Mouse (Mus musculus) gastrocnemius, adult 18-20 months (tissue): ENCODE measurements at regions not wholly inside any gene's neighbourhood (a gene's known extent, or its start where the extent isn't known, plus 50 kb on each side); places are given as distances from the start of the nearest gene placed in this dataset.
A peak's percentile ranks its signal among the peaks of the same experiment; 100 is the strongest.

ENCODE experiments used
- DNase-seq: peaks from one replicate; pipeline ENCODE4 v3.0.0; 2021; ENCODE audit warnings: low spot score

GRCm38 (mm10) chr3:154513566-154513965 lies 82.9 kb upstream of the Cryz start:
- no peak for DNase-seq

- DNase-seq = no peak
These were observed 86.4 kb upstream of the Cryz start for GRCm38 (mm10) chr3:154510160-154510559.

DNA sequence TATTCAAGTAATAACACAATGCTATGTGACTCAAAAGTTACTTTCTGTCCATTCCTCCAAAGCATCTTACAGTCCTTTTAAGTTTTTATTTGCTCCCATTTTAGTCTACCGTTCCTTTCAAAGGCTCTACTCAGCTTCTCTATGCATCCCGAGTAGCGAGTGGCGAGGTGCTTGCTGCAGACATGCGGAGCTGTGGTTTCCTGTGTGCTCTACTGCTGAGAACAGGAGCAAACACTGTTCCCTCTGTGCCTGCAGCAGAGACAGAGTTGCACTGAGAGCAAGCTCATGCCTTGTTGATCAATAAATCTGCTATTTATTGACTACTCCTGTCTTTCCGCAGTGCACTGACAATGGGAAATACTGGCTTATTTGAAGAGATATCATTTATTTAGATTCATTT lies 87.1 kb upstream of the Cryz start:
- no peak for DNase-seq

GRCm38 (mm10) chr3:154493387-154493920 lies 103.1 kb upstream of the Cryz start:
- DNase-seq = no peak

DNA sequence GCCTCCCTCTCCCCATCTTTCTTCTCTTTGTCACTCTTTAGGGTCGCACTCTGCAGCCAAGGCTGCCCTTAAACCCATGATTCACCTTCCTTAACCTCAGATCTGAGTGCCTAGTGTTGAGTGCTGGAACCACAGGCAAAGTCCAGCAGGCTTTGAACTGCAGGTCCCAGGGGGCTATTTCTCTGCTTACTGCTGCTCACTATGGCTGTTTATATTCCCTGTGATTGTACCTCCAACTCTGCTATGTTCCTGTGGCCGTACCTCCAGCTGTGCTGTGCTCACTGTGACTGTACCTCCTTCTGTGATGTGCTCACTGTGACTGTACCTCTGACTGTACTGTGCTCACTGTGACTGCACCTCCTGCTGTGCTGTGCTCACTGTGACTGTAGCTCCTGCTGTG lies 124.1 kb upstream of the Cryz start:
- DNase-seq = no peak

DNA sequence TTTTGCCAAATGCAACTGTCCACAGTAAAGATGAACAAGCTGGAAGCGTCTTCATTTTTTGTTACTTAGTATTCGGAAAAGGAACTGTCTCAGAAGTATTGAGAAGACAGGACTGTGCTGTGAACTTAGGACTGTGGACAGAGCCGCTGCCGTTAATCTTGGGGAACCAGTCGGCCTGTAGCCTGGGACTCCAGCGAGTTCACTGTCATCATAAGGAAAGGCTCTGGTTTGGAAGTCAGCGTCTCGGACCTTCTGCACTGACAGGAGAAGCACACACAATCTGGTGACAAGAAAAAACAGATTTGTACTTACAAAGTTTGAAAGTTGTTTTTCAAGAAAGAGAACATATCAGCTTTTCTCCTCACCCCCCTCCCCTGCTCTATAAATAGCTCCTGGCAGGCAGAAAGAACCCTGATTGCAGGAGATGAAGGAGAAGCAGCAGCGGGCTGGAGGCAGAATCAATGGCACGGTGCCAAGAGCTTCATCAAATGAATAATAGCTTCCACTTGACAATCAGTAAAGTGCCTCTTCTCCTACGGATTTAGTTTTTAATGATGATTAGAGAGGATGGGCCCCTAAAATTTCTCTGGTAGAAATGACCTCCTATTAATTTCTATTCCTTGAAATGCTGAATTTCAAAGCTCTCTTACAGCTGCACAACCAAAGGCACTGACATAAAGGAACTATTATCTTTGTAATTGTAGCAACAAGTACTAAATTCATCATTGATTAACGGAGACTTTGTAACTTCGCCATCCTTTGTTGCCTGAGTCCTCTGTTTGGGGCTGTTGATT lies 128.7 kb upstream of the Cryz start:
- DNase-seq = no peak

- DNase-seq = no peak
These were observed 127.7 kb upstream of the Lhx8 start for GRCm38 (mm10) chr3:154458208-154458607.

GRCm38 (mm10) chr3:154453025-154453424 lies 122.6 kb upstream of the Lhx8 start:
- no peak for DNase-seq

DNA sequence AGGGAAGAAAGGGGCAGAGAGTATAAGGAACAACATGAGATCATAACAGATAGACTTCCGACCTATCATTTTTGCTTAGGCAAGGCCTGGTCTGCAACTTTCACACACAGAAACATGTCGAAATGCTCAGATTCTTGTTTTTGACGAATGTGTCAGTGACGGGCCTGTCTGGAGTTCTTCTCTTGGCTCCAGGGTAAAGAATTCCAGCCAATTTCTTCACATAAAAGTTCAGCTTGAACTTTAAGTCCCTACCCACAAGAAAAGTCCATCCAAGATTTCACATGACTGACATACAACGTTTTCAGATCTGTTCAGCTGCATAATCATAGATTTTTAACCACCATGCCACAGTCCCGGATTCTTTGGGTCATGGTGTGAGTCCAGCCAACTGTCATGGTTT lies 122.1 kb upstream of the Lhx8 start:
- peak; percentile 4 for DNase-seq

GRCm38 (mm10) chr3:154451169-154451568 lies 120.7 kb upstream of the Lhx8 start:
- DNase-seq = no peak

DNA sequence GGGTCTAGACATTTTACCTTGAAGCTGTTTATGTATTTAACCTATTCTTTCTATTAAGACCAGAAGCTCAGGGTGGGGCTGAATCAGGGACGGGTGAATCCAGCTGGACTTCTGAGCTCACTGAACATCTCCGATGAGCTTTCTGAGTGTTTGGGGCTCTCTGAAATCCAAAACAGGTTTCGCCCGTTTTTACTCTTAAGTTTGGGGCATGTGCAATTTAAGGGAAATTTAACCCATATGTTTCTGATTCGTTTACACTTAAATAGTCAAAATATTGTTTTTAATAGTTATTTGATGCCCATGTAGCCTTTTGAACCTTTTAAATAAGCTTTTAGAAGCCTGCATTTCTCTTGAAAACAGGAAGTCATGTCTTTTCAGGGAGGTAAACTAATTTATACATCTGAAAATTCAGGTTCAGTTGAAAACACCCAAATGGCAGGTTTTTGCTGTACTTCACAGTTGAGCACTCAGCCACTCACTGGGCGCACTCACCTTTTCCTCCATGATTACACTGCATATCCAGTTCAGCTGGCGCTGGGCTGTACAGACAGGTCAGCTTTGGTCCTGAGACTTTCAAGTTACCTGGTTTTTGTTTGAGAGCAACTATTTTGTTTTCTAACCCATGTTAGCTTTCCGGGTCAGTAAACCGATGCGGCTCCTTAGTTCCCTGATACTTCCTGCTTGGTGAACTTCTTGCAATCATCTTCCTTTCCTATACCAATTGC lies 113.1 kb upstream of the Lhx8 start:
- DNase-seq = no peak

DNA sequence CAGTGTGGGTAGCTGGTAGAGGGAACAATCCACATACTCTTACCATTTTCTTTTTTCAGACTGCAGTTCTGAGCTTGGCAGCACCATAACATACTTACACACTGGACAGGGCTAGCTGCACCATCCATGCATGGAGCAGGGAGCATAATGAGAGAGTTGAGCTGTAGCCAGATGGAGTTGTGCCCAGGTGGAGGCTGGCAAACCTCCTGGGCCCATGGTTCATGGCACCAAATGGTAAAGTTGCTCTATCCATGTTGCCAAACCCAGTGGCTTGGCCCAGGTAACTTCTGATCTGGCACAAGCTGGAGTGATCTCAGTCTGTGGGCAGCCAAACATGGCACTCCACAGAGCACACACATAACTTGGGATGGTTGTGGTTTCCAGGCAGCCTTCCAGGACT lies 111.0 kb upstream of the Lhx8 start:
- no peak for DNase-seq

DNA sequence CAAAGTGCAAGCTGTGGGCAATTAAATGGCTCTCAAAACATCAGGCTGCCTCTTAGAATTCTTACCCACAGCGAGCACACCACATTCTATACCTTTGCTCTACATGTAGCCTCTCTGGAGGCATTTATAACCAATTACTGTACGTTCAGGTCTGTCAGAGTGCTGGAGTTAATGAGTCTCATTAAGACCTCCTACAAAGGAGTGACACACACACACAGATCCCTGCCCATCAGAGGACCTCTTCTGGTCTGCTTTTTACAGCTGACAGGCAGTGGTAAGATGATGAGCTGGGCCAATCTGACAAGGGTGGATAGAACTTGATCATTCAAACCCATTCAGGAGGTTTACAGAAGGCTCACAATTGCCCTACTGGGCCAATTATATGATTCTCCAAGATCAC lies 110.4 kb upstream of the Lhx8 start:
- DNase-seq = no peak

GRCm38 (mm10) chr3:154430856-154431255 lies 100.4 kb upstream of the Lhx8 start:
- DNase-seq = no peak

- DNase-seq = no peak
These were observed 99.2 kb upstream of the Lhx8 start for GRCm38 (mm10) chr3:154429666-154430065.

DNA sequence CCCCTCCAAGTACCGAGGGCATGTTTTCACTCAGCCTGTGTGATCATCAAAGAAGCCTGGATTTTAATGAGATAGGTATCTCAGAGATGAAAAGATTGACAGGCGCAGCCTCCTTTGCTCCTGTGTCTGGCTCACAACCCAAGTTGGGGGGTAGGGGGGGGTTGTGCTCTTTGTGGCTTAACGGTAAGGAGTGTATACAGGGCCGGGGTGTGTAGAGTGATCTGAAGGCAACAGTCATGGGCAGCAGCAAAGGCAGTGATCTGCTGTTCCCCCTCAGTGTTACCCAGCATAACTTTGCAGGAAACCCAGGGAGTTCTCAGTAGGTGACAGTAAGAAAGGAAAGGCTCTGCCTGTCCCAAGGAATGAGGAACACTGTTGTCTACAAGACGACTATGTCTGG lies 94.1 kb upstream of the Lhx8 start:
- DNase-seq = no peak

DNA sequence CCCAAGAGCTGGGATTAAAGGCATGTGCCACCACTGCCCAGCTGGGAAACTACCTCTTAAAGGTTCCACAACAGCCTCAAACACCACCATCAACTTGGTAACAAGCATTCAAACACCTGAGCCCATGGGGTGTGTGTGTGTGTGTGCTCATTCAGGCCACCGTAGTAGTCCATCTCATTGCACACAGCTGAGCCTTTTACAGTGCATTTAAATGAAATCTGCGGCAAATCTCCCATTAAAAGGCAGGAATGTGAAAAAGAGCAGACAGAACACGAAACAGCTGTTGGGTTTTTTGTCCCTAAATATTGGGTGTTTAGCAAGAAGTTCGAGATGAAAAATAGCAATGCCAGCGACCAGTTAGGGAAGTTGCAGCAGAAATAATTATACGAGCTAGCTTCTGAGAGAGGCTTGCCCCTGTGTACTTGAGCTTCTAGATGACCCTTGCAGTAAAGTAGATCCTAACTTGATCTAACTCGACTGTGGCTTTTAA lies 91.0 kb upstream of the Lhx8 start:
- no peak for DNase-seq

DNA sequence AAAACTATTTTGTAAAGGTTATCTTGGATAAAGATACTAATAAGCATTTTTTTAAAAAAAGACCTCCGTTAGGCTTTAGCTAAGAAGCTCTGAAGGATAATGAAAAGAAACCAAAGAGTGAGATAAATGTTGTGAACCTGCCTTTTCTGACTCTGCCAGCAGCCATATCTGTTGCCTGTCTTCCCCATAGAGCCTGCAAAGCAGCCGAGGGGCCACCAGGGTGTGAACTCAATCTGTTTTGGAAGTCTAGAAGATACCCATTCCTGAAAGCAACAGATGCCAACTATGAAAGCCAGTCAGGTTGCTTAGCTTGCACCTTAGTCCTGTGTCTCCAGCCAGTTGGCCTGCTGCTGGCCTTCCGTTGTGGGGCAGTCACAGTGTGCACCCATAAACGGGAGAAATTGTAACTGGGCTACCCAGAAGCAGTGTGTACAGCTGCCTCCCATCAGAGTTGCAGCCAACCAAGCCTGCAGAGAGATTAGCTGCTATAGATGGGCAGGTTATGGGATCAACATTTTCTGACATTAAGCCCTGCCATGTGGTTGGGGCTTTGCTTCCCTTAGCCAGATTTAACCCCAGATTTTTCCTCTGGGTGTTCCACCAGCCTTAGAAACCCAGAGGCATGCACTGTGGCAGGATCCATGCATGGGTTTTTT lies 87.8 kb upstream of the Lhx8 start:
- DNase-seq = no peak

DNA sequence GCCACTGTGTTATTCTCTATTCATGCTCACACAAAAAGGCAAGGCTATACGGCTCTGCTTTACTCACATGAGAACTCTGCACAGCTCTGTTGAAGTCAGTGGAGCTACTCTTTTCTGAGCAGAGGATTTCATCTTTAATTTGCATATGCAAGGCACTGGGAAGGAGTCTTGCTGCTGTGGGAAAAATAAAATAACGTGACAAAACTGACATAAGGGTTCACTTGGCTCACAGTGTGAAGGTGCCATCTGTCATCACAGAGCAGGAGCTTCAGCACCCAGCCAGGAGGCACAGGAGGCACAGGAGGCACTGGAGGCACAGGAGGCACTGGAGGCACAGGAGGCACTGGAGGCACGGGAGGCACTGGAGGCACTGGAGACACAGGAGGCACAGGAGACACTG lies 83.9 kb upstream of the Lhx8 start:
- DNase-seq = no peak

DNA sequence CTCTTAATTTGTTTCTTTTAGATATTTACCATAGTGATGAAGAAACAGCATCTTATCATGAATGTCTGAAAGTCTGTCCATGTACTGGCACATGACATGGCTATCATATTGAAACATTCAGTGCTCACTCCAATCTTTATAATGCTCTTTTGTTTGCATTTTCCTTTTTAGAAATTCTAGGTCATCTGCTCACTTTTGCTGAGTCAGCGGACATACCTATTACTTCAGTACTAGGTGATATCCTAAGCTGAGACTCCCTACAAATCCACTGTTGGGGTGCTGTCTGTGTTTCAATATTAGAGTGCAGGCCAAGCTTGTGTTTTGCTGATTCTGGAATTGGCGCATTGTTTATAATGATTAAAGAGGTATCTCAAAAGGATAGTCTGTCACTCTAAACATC lies 79.8 kb upstream of the Lhx8 start:
- DNase-seq = no peak

GRCm38 (mm10) chr3:154402081-154402480 lies 71.6 kb upstream of the Lhx8 start:
- DNase-seq = no peak

DNA sequence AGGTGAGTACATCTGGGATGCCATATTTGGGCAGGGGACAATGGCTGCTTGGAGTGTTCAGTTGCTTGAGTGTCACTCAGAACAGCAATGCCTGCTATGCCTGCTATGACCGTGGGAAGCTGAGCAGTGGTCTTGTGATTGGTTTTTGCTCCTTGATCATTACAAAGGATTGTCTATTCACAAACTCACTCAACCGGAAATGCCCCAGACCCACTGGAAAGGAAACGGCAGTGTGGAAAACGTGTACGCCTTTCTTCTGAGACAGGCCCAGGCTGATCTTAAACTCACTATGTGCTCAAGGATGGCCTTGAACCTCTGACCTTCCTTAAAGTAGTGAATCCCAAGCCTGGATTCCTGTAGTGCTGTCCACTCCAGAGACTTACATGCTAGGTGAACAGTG lies 63.2 kb upstream of the Lhx8 start:
- no peak for DNase-seq
